Mouse (Mus musculus) kidney, postnatal 10 days (tissue): ENCODE data around the gene Hnf1b.
A peak's percentile ranks its signal among the peaks of the same experiment; 100 is the strongest.

Source experiments
- DNase-seq: peaks from one replicate; pipeline ENCODE4 v3.0.0; 2021; ENCODE audit warnings: mixed read lengths

Hnf1b gene

GRCm38 (mm10) chr11:83849529-83850335 lies at the start of gene Hnf1b:
Gene Hnf1b, plus strand, starts transcription at chr11:83850063.
- DNase-seq: peak; percentile 32

GRCm38 (mm10) chr11:83802166-83802565 lies 47.7 kb upstream of the Hnf1b start:
- peak; percentile 80 for DNase-seq

GRCm38 (mm10) chr11:83802581-83802980 lies 47.3 kb upstream of the Hnf1b start:
- DNase-seq: no peak

GRCm38 (mm10) chr11:83810441-83810840 lies 39.4 kb upstream of the Hnf1b start:
- no peak for DNase-seq

- DNase-seq: peak; percentile 61
Observed at GRCm38 (mm10) chr11:83815191-83815590, 34.7 kb upstream of the Hnf1b start.

GRCm38 (mm10) chr11:83815628-83816027 lies 34.2 kb upstream of the Hnf1b start:
- peak; percentile 86 for DNase-seq

- peak; percentile 65 for DNase-seq
Observed at GRCm38 (mm10) chr11:83817048-83817447, 32.8 kb upstream of the Hnf1b start.

GRCm38 (mm10) chr11:83817994-83818393 lies 31.9 kb upstream of the Hnf1b start:
- peak; percentile 41 for DNase-seq

GRCm38 (mm10) chr11:83818591-83819127 lies 31.2 kb upstream of the Hnf1b start:
- no peak for DNase-seq

GRCm38 (mm10) chr11:83819806-83820483 lies 29.9 kb upstream of the Hnf1b start:
- peak; percentile 91 for DNase-seq

- no peak for DNase-seq
Observed at GRCm38 (mm10) chr11:83826142-83826541, 23.7 kb upstream of the Hnf1b start.

- no peak for DNase-seq
Observed at GRCm38 (mm10) chr11:83828553-83829142, 21.2 kb upstream of the Hnf1b start.

- DNase-seq: peak; percentile 63
Observed at GRCm38 (mm10) chr11:83832389-83832788, 17.5 kb upstream of the Hnf1b start.

GRCm38 (mm10) chr11:83833517-83833916 lies 16.3 kb upstream of the Hnf1b start:
- no peak for DNase-seq

- peak; percentile 61 for DNase-seq
Observed at GRCm38 (mm10) chr11:83833959-83834496, 15.8 kb upstream of the Hnf1b start.

- peak; percentile 42 for DNase-seq
Observed at GRCm38 (mm10) chr11:83839451-83839850, 10.4 kb upstream of the Hnf1b start.

- peak; percentile 57 for DNase-seq
Observed at GRCm38 (mm10) chr11:83843534-83843933, 6.3 kb upstream of the Hnf1b start.

GRCm38 (mm10) chr11:83850586-83851272 lies 866 bp downstream of the Hnf1b start:
- peak; percentile 75 for DNase-seq

- peak; percentile 38 for DNase-seq
Observed at GRCm38 (mm10) chr11:83851273-83852015, 1.6 kb downstream of the Hnf1b start.

- peak; percentile 67 for DNase-seq
Observed at GRCm38 (mm10) chr11:83852016-83852355, 2.1 kb downstream of the Hnf1b start.

GRCm38 (mm10) chr11:83852501-83853211 lies 2.8 kb downstream of the Hnf1b start:
- DNase-seq: peak; percentile 69
